Mouse (Mus musculus): ENCODE results near the gene Slc16a5.
"Not testable (repeated sequence)": the region's sequence is repeated elsewhere in the genome, so short reads cannot be mapped to it uniquely, and the experiment has no call there.

Gene Slc16a5

GRCm38 (mm10) chr11:115478296-115478938 is 16.1 kb downstream of the Slc16a5 start:
- DNase-seq (ENCODE audit: low read depth, low spot score), result no peak

GRCm38 (mm10) chr11:115481553-115482259 is 19.4 kb downstream of the Slc16a5 start:
- DNase-seq (ENCODE audit: low read depth, low spot score), result no peak

GRCm38 (mm10) chr11:115483278-115483677 is 21.0 kb downstream of the Slc16a5 start:
- DNase-seq (ENCODE audit: low read depth, low spot score), result no peak

GRCm38 (mm10) chr11:115483726-115484125 is 21.5 kb downstream of the Slc16a5 start:
- no peak for DNase-seq (ENCODE audit: low read depth, low spot score)

GRCm38 (mm10) chr11:115485155-115485554 is 22.9 kb downstream of the Slc16a5 start:
- no peak for DNase-seq (ENCODE audit: low read depth, low spot score)

- no peak for DNase-seq (ENCODE audit: low read depth, low spot score)
Measured at GRCm38 (mm10) chr11:115488551-115489104, 26.4 kb downstream of the Slc16a5 start.

GRCm38 (mm10) chr11:115490441-115491355 is 28.4 kb downstream of the Slc16a5 start:
- no peak for DNase-seq (ENCODE audit: low read depth, low spot score)

GRCm38 (mm10) chr11:115491356-115492083 is 29.2 kb downstream of the Slc16a5 start, which contains the start of gene Nt5c:
Gene Nt5c, minus strand, starts transcription at chr11:115491862.
- DNase-seq (ENCODE audit: low read depth, low spot score), result peak; percentile 58

GRCm38 (mm10) chr11:115492387-115492786 is 30.1 kb downstream of the Slc16a5 start:
- no peak for DNase-seq (ENCODE audit: low read depth, low spot score)

GRCm38 (mm10) chr11:115496559-115496958 is 34.3 kb downstream of the Slc16a5 start:
- not testable (repeated sequence) for DNase-seq (ENCODE audit: low read depth, low spot score)

- peak; percentile 34 for DNase-seq (ENCODE audit: low read depth, low spot score)
Measured at GRCm38 (mm10) chr11:115502636-115503035, 40.4 kb downstream of the Slc16a5 start.

GRCm38 (mm10) chr11:115506586-115506985 is 44.3 kb downstream of the Slc16a5 start:
- no peak for DNase-seq (ENCODE audit: low read depth, low spot score)

GRCm38 (mm10) chr11:115508061-115508460 is 45.8 kb downstream of the Slc16a5 start:
- no peak for DNase-seq (ENCODE audit: low read depth, low spot score)

- no peak for DNase-seq (ENCODE audit: low read depth, low spot score)
Measured at GRCm38 (mm10) chr11:115509773-115510506, 47.7 kb downstream of the Slc16a5 start.

- no peak for DNase-seq (ENCODE audit: low read depth, low spot score)
Measured at GRCm38 (mm10) chr11:115510507-115510888, 48.2 kb downstream of the Slc16a5 start.

- no peak for DNase-seq (ENCODE audit: low read depth, low spot score)
Measured at GRCm38 (mm10) chr11:115511121-115511520, 48.8 kb downstream of the Slc16a5 start.

GRCm38 (mm10) chr11:115512004-115512403 is 49.7 kb downstream of the Slc16a5 start:
- DNase-seq (ENCODE audit: low read depth, low spot score), result no peak

- DNase-seq (ENCODE audit: low read depth, low spot score), result no peak
Measured at GRCm38 (mm10) chr11:115512407-115513183, 50.3 kb downstream of the Slc16a5 start.
